Mouse (Mus musculus): ENCODE measurements around the gene Krtap2-4. TPM values are rescaled to one million over a fixed set of nuclear protein-coding genes. Genes with fewer than 3 reads are reported as not detected.

Gene Krtap2-4
- polyA plus RNA-seq (2021; fragmentation: Nextera tagmentation) = not detected in 2 replicates
- long read RNA-seq, experiment 1 = 0 reads
- long read RNA-seq, experiment 2 = 0 reads

DNA sequence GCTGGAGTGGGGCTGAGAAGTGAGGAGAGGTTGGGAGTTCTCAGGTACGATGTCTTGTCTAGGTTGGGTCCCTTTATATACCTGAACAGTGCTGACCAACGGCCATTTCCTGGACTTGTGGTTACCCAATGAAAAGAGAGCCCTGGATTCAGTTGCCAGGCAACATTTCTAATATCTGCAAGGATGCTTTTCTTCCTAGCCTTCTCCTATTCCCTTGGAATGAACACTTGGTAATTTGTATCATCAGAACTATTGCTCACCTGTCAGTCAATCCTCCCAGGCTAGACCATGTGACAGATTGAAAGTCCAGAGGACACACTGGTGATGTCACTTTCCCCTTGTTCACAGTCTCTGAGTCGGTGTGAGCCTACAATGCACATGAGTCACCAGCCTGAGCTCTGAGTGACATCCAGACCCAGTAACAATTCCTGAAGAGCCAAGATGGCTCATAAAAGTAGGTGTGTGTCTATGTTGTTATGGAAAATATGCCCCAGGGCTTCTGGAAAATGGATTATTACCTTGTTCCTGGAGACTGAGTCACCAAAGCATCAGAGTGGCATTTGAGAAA, at the start of gene Krtap2-4:
Krtap2-4 (minus strand) TSS at position 51 of the 568 bp plus-strand sequence.

DNA sequence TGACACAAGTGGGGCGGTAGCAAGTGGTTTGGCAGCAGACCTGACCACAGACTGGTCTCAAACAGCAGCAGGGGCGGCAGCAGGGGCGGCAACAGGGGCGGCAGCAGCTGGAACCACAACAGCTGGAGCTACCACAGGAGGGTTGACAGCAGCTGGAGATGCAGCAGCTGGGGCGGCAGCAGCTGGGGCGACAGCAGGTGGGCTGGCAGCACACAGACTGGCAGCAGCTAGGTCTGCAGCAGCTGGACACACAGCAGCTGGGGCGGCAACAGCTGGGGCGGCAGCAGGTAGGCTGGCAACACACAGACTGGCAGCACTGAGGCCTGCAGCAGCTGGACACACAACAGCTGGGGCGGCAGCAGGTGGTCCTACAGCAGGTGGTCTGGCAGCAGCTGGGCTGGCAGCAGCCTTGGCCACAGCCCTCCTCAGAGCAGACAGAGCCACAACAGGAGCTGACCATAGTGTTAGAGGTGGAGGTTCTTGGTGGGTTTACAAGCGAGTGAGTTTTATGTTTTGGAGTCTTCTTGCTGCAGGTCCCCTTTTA, 43.9 kb upstream of the Krtap2-4 start, which contains the start of gene Gm11563:
Gm11563 (minus strand) TSS at position 494 of the 544 bp plus-strand sequence.

DNA sequence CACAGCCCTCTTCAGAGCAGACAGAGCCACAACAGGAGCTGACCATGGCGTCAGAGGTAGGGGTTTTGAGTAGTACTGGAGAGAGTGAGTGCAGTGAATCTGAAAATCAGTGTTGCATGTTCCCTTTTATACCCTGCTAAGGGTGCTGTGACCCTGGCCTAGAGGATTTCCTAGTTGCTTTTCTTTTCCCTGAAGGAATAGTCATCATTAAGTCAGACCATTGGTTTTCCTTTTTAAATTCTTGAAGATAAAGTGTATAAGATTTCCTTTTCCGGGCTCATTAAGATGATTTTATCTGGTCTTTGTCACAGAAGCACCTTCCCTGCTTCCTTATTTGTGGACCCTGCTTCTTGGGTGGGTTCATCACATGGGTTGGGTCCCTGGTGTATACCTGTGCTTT, 35.5 kb upstream of the Krtap2-4 start, which contains the start of gene Gm11555:
Gm11555 (minus strand) TSS at position 101 of the 400 bp plus-strand sequence.

DNA sequence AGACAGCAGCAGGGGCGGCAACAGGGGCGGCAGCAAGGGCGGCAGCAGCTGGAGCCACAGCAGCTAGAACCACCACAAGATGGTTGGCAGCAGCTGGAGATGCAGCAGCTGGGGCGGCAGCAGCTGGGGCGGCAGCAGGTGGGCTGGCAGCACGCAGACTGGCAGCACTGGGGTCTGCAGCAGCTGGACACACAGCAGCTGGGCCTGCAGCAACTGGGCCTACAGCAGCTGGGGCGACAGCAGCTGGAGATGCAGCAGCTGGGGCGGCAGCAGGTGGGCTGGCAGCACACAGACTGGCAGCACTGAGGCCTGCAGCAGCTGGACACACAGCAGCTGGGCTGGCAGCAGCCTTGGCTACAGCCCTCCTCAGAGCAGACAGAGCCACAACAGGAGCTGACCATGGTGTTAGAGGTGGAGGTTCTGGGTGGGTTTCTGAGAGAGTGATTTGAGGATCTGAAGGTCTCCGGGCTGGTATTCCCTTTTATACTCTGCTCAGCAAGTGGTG, 29.0 kb upstream of the Krtap2-4 start, which contains the start of gene Krtap4-7:
Krtap4-7 (minus strand) TSS at position 455 of the 505 bp plus-strand sequence.

DNA sequence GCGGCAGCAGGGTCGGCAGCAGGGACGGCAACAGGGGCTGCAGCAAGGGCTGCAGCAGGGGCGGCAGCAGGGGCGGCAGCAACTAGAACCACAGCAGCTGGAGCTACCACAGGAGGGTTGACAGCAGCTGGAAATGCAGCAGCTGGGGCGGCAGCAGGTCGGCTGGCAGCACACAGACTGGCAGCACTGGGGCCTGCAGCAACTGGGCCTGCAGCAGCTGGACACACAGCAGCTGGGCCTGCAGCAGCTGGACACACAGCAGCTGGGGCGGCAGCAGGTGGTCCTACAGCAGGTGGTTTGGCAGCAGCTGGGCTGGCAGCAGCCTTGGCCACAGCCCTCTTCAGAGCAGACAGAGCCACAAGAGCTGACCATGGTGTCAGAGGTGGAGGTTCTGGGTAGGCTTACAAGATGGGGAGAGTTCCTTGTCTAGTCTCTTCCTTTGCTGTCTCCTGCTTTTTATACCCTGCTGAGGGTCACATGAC, 20.0 kb upstream of the Krtap2-4 start, which contains the start of gene Krtap4-2:
Krtap4-2 (minus strand) TSS at position 432 of the 482 bp plus-strand sequence.

DNA sequence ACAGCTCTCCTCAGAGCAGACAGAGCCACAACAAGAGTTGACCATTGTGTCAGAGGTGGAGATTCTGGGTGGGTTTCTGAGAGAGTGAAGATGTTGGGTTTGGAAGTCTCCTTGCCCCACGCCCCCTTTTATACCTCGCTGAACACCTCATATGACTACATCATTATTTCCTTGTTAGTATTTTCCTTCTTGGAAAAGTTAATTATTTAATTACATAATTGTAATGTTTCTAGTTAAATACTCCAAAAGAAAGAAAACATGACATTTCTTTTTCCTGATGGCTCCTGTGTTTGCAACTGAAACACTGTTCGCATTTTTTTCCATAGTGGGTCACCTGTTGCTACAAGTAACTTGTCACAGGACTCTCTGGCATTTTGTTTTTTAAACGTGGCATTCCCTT, 13.5 kb upstream of the Krtap2-4 start, which contains the start of gene Krtap4-1:
Krtap4-1 (minus strand) TSS at position 101 of the 400 bp plus-strand sequence.

DNA sequence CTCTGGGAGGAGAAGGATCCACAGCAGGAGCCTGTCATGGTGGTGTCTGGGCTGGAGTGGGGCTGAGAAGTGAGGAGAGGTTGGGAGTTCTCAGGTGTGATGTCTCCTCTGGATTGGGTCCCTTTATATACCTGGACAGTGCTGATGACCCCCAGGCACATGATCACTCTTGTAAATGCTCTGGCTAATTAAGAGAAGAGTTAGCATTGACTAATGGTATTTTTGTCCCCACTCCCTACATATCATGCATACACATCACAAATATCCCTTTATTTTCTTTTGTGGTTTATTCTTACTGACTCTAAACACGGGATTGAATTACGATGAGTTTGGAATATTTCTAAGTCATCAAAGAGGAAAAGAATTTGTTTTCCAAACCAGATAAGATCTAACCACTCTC, 5.7 kb upstream of the Krtap2-4 start, which contains the start of gene Gm11562:
Gm11562 (minus strand) TSS at position 101 of the 400 bp plus-strand sequence.

DNA sequence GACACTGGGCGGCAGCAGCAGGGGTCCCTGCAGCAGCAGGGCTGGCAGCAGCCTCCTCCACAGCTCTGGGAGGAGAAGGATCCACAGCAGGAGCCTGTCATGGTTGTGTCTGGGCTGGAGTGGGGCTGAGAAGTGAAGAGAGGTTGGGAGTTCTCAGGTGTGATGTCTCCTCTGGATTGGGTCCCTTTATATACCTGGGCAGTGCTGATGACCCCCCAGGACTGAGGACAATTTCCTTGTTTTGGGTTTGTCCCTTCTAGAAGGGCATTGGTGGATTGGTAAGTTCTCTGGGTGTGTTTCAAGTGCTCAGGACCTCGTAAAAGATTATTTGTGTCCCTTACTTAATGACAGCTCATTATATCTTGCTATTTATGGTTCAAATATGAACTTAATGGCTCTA, 4.6 kb downstream of the Krtap2-4 start, which contains the start of gene Gm11937:
Gm11937 (minus strand) TSS at position 101 of the 400 bp plus-strand sequence.

DNA sequence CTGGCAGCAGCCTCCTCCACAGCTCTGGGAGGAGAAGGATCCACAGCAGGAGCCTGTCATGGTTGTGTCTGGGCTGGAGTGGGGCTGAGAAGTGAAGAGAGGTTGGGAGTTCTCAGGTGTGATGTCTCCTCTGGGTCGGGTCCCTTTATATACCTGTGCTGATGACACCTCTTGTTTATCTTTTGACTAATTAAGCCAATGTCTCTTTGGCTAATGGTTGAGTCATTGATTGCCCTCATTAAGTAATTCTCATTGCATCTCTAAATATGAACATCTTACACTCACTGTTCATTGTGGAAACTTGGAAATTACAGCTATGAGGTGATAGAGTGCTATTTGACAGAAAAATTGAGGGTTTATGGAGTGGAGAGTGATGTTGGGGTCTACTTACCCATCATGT, 11.4 kb downstream of the Krtap2-4 start, which contains the start of gene Gm11938:
Gm11938 (minus strand) TSS at position 101 of the 400 bp plus-strand sequence.

DNA sequence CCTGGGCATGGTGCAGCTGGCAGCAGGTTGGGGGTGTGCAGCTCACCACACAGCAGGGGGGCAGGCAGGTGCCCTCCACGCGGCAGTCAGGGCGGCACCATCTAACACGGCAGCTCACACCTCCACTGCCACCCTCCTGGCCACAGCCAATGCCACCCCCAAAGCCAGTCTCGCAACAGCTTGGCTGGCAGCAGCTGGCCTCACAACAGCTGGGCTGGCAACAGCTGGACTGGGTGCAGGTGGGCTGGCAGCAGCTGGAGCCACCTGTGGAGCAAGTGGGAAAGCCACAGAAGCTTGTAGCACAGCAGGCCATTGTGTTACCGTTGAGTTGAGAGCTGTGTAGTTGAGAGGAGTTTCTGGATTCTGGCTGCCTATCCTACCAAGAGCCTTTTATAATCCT, 16.9 kb downstream of the Krtap2-4 start, which contains the start of gene Krtap9-3:
Krtap9-3 (minus strand) TSS at position 364 of the 400 bp plus-strand sequence.

DNA sequence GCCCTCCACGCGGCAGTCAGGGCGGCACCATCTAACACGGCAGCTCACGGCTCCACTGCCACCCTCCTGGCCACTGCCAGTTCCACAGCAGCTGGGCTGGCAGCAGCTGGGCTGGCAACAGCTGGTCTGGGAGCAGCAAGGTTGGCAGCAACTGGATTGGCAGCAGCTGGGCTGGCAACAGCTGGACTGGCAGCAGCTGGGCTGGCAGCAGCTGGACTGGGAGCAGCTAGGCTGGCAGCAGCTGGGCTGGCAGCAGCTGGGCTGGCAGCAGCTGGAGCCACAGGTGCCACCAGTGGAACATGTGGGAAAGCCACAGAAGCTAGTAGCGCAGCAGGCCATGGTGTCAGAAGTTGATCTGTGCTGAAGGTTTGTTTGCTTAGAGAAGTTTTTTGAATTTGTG, 23.7 kb downstream of the Krtap2-4 start, which contains the start of gene Krtap1-3:
Krtap1-3 (minus strand) TSS at position 359 of the 400 bp plus-strand sequence.

DNA sequence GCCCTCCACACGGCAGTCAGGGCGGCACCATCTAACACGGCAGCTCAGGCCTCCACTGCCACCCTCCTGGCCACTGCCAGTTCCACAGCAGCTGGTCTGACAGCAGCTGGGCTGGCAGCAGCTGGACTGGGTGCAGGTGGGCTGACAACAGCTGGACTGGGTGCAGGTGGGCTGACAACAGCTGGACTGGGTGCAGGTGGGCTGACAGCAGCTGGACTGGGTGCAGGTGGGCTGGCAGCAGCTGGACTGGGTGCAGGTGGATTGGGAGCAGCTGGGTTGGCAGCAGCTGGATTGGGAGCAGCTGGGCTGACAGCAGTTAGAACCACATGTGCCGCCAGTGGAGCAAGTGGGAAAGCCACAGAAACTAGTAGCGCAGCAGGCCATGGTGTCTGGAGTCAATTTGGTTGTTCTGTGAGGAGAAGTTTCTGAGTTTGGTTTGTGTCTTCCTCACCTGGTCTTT, 31.4 kb downstream of the Krtap2-4 start, which contains the start of gene Krtap1-4:
Krtap1-4 (minus strand) TSS at position 410 of the 460 bp plus-strand sequence.

DNA sequence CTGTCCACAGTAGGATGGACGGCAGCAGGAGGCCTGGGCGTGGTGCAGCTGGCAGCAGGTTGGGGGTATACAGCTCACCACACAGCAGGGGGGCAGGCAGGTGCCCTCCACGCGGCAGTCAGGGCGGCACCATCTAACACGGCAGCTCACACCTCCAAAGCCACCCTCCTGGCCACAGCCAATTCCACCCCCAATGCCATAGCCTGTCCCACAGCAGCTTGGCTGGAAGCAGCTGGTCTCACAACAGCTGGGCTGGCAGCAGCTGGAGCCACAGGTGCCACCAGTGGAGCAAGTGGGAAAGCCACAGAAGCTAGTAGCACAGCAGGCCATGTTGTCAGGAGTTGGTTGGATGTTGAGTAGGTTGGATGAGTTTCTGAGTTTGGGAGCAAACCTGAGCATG, 34.0 kb downstream of the Krtap2-4 start, which contains the start of gene Krtap1-5:
Krtap1-5 (minus strand) TSS at position 381 of the 400 bp plus-strand sequence.

DNA sequence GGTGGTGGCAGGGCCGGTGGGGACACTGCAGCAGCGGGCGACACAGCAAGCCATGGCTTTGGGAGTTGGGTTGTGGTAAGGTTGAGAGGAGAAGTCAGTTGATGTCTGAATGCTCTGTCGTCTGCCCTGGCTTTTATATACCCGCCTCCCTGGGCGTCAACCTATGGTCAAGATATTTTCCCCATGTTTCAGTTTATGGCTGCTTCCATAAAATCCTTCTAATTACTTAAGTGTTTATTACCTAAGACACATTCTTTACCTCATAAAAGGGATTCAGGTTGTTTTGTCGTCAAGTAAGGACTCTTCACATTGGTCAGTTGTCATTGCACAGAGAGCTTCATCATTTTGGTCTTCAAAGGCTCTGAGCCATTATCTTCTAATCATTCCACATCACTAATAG, 48.1 kb downstream of the Krtap2-4 start, which contains the start of gene Krtap3-1:
Krtap3-1 (minus strand) TSS at position 101 of the 400 bp plus-strand sequence.

Other genes starting within 250 kb of the Krtap2-4 start
- 0.13 and 0.16 TPM in 2 replicates for gene Krt28, start 239.9 kb downstream of the Krtap2-4 start, polyA plus RNA-seq (2021; fragmentation: Nextera tagmentation)
- gene Krt10, start 225.5 kb downstream of the Krtap2-4 start, polyA plus RNA-seq (2021; fragmentation: Nextera tagmentation) = 39.1 and 40.8 TPM in 2 replicates
- 21.1 and 24.0 TPM in 2 replicates for gene Krt12, start 192.6 kb downstream of the Krtap2-4 start, polyA plus RNA-seq (2021; fragmentation: Nextera tagmentation)
- gene Krt20, start 176.7 kb downstream of the Krtap2-4 start, polyA plus RNA-seq (2021; fragmentation: Nextera tagmentation) = 0.43 TPM in 1 of 2 replicates, not detected in the other
- gene Krt23, start 121.7 kb downstream of the Krtap2-4 start, polyA plus RNA-seq (2021; fragmentation: Nextera tagmentation) = not detected in 2 replicates
- not detected in 2 replicates for gene Krt39, start 93.5 kb downstream of the Krtap2-4 start, polyA plus RNA-seq (2021; fragmentation: Nextera tagmentation)
- gene Krt40, start 71.7 kb downstream of the Krtap2-4 start, polyA plus RNA-seq (2021; fragmentation: Nextera tagmentation) = not detected in 2 replicates
- gene Krtap3-3, start 64.0 kb downstream of the Krtap2-4 start, polyA plus RNA-seq (2021; fragmentation: Nextera tagmentation) = not detected in 2 replicates
- gene Krtap3-2, start 58.0 kb downstream of the Krtap2-4 start, polyA plus RNA-seq (2021; fragmentation: Nextera tagmentation) = not detected in 2 replicates
- gene Gm11939, start 55.4 kb downstream of the Krtap2-4 start, polyA plus RNA-seq (2021; fragmentation: Nextera tagmentation) = not detected in 2 replicates
- gene Krtap3-1, start 48.2 kb downstream of the Krtap2-4 start, polyA plus RNA-seq (2021; fragmentation: Nextera tagmentation) = not detected in 2 replicates
- not detected in 2 replicates for gene Krtap1-5, start 33.8 kb downstream of the Krtap2-4 start, polyA plus RNA-seq (2021; fragmentation: Nextera tagmentation)
- not detected in 2 replicates for gene Krtap1-4, start 31.2 kb downstream of the Krtap2-4 start, polyA plus RNA-seq (2021; fragmentation: Nextera tagmentation)
- not detected in 2 replicates for gene Krtap1-3, start 23.5 kb downstream of the Krtap2-4 start, polyA plus RNA-seq (2021; fragmentation: Nextera tagmentation)
- gene Krtap9-3, start 16.7 kb downstream of the Krtap2-4 start, polyA plus RNA-seq (2021; fragmentation: Nextera tagmentation) = not detected in 2 replicates
- not detected in 2 replicates for gene Gm11938, start 11.5 kb downstream of the Krtap2-4 start, polyA plus RNA-seq (2021; fragmentation: Nextera tagmentation)
- not detected in 2 replicates for gene Gm11937, start 4.7 kb downstream of the Krtap2-4 start, polyA plus RNA-seq (2021; fragmentation: Nextera tagmentation)
- not detected in 2 replicates for gene Gm11562, start 5.6 kb upstream of the Krtap2-4 start, polyA plus RNA-seq (2021; fragmentation: Nextera tagmentation)
- not detected in 2 replicates for gene Krtap4-1, start 13.4 kb upstream of the Krtap2-4 start, polyA plus RNA-seq (2021; fragmentation: Nextera tagmentation)
- not detected in 2 replicates for gene Krtap4-2, start 20.2 kb upstream of the Krtap2-4 start, polyA plus RNA-seq (2021; fragmentation: Nextera tagmentation)
- gene Krtap4-7, start 29.2 kb upstream of the Krtap2-4 start, polyA plus RNA-seq (2021; fragmentation: Nextera tagmentation) = not detected in 2 replicates
- not detected in 2 replicates for gene Gm11555, start 35.4 kb upstream of the Krtap2-4 start, polyA plus RNA-seq (2021; fragmentation: Nextera tagmentation)
- gene Gm11563, start 44.1 kb upstream of the Krtap2-4 start, polyA plus RNA-seq (2021; fragmentation: Nextera tagmentation) = not detected in 2 replicates
- not detected in 2 replicates for gene Krtap4-6, start 51.1 kb upstream of the Krtap2-4 start, polyA plus RNA-seq (2021; fragmentation: Nextera tagmentation)
- gene Gm14190, start 75.9 kb upstream of the Krtap2-4 start, polyA plus RNA-seq (2021; fragmentation: Nextera tagmentation) = not detected in 2 replicates
- gene Gm14180, start 119.4 kb upstream of the Krtap2-4 start, polyA plus RNA-seq (2021; fragmentation: Nextera tagmentation) = not detected in 2 replicates
- not detected in 2 replicates for gene Gm11595, start 158.1 kb upstream of the Krtap2-4 start, polyA plus RNA-seq (2021; fragmentation: Nextera tagmentation)
- gene Krtap4-8, start 165.9 kb upstream of the Krtap2-4 start, polyA plus RNA-seq (2021; fragmentation: Nextera tagmentation) = not detected in 2 replicates
- gene Krtap4-9, start 170.4 kb upstream of the Krtap2-4 start, polyA plus RNA-seq (2021; fragmentation: Nextera tagmentation) = not detected in 2 replicates
- gene Gm11596, start 178.6 kb upstream of the Krtap2-4 start, polyA plus RNA-seq (2021; fragmentation: Nextera tagmentation) = not detected in 2 replicates
- gene Gm11569, start 184.1 kb upstream of the Krtap2-4 start, polyA plus RNA-seq (2021; fragmentation: Nextera tagmentation) = not detected in 2 replicates
- not detected in 2 replicates for gene Gm11554, start 189.6 kb upstream of the Krtap2-4 start, polyA plus RNA-seq (2021; fragmentation: Nextera tagmentation)
- not detected in 2 replicates for gene Krtap4-13, start 195.0 kb upstream of the Krtap2-4 start, polyA plus RNA-seq (2021; fragmentation: Nextera tagmentation)
- gene Gm11564, start 200.8 kb upstream of the Krtap2-4 start, polyA plus RNA-seq (2021; fragmentation: Nextera tagmentation) = not detected in 2 replicates
- not detected in 2 replicates for gene 2300003K06Rik, start 223.2 kb upstream of the Krtap2-4 start, polyA plus RNA-seq (2021; fragmentation: Nextera tagmentation)
- not detected in 2 replicates for gene Krtap4-16, start 236.8 kb upstream of the Krtap2-4 start, polyA plus RNA-seq (2021; fragmentation: Nextera tagmentation)
- gene Gm11568, start 243.1 kb upstream of the Krtap2-4 start, polyA plus RNA-seq (2021; fragmentation: Nextera tagmentation) = not detected in 2 replicates
- gene Gm11559, start 249.6 kb upstream of the Krtap2-4 start, polyA plus RNA-seq (2021; fragmentation: Nextera tagmentation) = not detected in 2 replicates